Mouse (Mus musculus) bone marrow macrophage, adult 2 months (primary cell): ENCODE measurements around the gene Bmp7. TPM values are rescaled to one million over a fixed set of nuclear protein-coding genes. Genes with fewer than 3 reads are reported as not detected.

Experiments
- H3K27ac ChIP-seq: 2 replicates; pipeline ENCODE4 v1.5.1; 2012; ENCODE audit warnings: low read depth, low read length; ENCODE audit not compliant: insufficient read depth
- H3K4me1 ChIP-seq: 2 replicates; pipeline ENCODE4 v1.6.1; 2012; ENCODE audit warnings: low read length; ENCODE audit not compliant: control insufficient read depth, insufficient read depth
- H3K4me3 ChIP-seq: 2 replicates; pipeline ENCODE4 v1.5.1; 2012; ENCODE audit warnings: mild to moderate bottlenecking, low read length, moderate library complexity; ENCODE audit not compliant: insufficient read depth
- CTCF ChIP-seq: IDR thresholded peaks from 2 replicates; pipeline ENCODE4 v1.5.1; 2012; ENCODE audit warnings: low read depth, mild to moderate bottlenecking, low read length, moderate library complexity
- POLR2A ChIP-seq: IDR thresholded peaks from 2 replicates; pipeline ENCODE4 v1.6.1; 2012; ENCODE audit warnings: mild to moderate bottlenecking, low read depth, low read length, borderline replicate concordance
- polyA plus RNA-seq: library from polyadenylated mRNA; stranded (reverse); fragments of >200 nt; gene quantifications from 2 replicates; pipeline ENCODE4 v1.2.4, GENCODE M21; 2012; ENCODE audit not compliant: missing spikeins, insufficient read depth, insufficient read length

The Bmp7 gene
- polyA plus RNA-seq, 1 experiment = not detected

- Histone ChIP-seq H3K27ac (no peak overlapping the region), H3K4me1 (no peaks in the 10 kb centered on the region), H3K4me3 (no peak overlapping the region)
- no peak for TF ChIP-seq CTCF
- TF ChIP-seq POLR2A = no peak
Observed at GRCm38 (mm10) chr2:172884584-172884983, 55.5 kb downstream of the Bmp7 start.

- H3K4me3 ChIP-seq = no peak overlapping the region
- TF ChIP-seq POLR2A = no peak
- no peak for TF ChIP-seq CTCF
- H3K27ac ChIP-seq = no peak overlapping the region
- H3K4me1 ChIP-seq = no peaks in the 10 kb centered on the region
Observed at GRCm38 (mm10) chr2:172875201-172875600, 64.9 kb downstream of the Bmp7 start.

GRCm38 (mm10) chr2:172866356-172866755 is 73.8 kb downstream of the Bmp7 start:
- Histone ChIP-seq H3K4me3 (no peak overlapping the region), H3K4me1 (no peaks in the 10 kb centered on the region), H3K27ac (no peak overlapping the region)
- TF ChIP-seq POLR2A (no peak), CTCF (no peak)

- TF ChIP-seq POLR2A = no peak
- Histone ChIP-seq H3K27ac (no peak overlapping the region), H3K4me3 (no peak overlapping the region), H3K4me1 (no peaks in the 10 kb centered on the region)
Observed at GRCm38 (mm10) chr2:172865165-172865564, 75.0 kb downstream of the Bmp7 start.

GRCm38 (mm10) chr2:172864566-172864965 is 75.6 kb downstream of the Bmp7 start:
- Histone ChIP-seq H3K4me1 (no peaks in the 10 kb centered on the region), H3K4me3 (no peak overlapping the region), H3K27ac (no peak overlapping the region)
- TF ChIP-seq POLR2A (no peak), CTCF (no peak)

- Histone ChIP-seq H3K27ac (no peak overlapping the region), H3K4me3 (no peak overlapping the region), H3K4me1 (no peaks in the 10 kb centered on the region)
- TF ChIP-seq POLR2A (no peak), CTCF (no peak)
Observed at GRCm38 (mm10) chr2:172863469-172863856, 76.7 kb downstream of the Bmp7 start.

- no peak overlapping the region for H3K4me3 ChIP-seq
- H3K27ac ChIP-seq = no peak overlapping the region
- TF ChIP-seq POLR2A = no peak
- no peak for TF ChIP-seq CTCF
- no peaks in the 10 kb centered on the region for H3K4me1 ChIP-seq
Observed at GRCm38 (mm10) chr2:172862850-172863468, 77.2 kb downstream of the Bmp7 start.

- no peak overlapping the region for H3K4me3 ChIP-seq
- H3K4me1 ChIP-seq = no peaks in the 10 kb centered on the region
- no peak overlapping the region for H3K27ac ChIP-seq
- TF ChIP-seq POLR2A = no peak
- no peak for TF ChIP-seq CTCF
Observed at GRCm38 (mm10) chr2:172862424-172862823, 77.7 kb downstream of the Bmp7 start.

- Histone ChIP-seq H3K4me1 (no peaks in the 10 kb centered on the region), H3K27ac (no peak overlapping the region), H3K4me3 (no peak overlapping the region)
- TF ChIP-seq CTCF (no peak), POLR2A (no peak)
Observed at GRCm38 (mm10) chr2:172861590-172861989, 78.5 kb downstream of the Bmp7 start.

- Histone ChIP-seq H3K4me1 (no peaks in the 10 kb centered on the region), H3K27ac (no peak overlapping the region), H3K4me3 (no peak overlapping the region)
- no peak for TF ChIP-seq CTCF
- no peak for TF ChIP-seq POLR2A
Observed at GRCm38 (mm10) chr2:172860593-172860992, 79.5 kb downstream of the Bmp7 start.

GRCm38 (mm10) chr2:172860104-172860503 is 80.0 kb downstream of the Bmp7 start:
- H3K4me1 ChIP-seq = no peaks in the 10 kb centered on the region
- no peak overlapping the region for H3K27ac ChIP-seq
- H3K4me3 ChIP-seq = no peak overlapping the region
- TF ChIP-seq CTCF = no peak
- TF ChIP-seq POLR2A = no peak
